Mouse (Mus musculus) limb, embryonic 11.5 days (tissue): ENCODE data around the gene Diaph3. TPM values are rescaled to one million over a fixed set of nuclear protein-coding genes. Genes with fewer than 3 reads are reported as not detected.
A peak's percentile ranks its signal among the peaks of the same experiment; 100 is the strongest.

Experiments
- ATAC-seq: fragments of 200-750 bp; cut with Nextera tagmentation; 2 replicates; pipeline ENCODE4 v1.8.0; 2017; ENCODE audit warnings: low read depth; ENCODE audit not compliant: insufficient number of reproducible peaks, low FRiP score, low TSS enrichment
- DNase-seq: peaks from one replicate; pipeline ENCODE4 v3.0.0-alpha.2; 2015; ENCODE audit warnings: low spot score
- H3K27ac ChIP-seq: fragments of 300-500 bp; sonication (generic); replicated peaks from 2 replicates; pipeline ENCODE4 v1.5.1; 2014; ENCODE audit warnings: low read depth, mild to moderate bottlenecking, low read length
- H3K27me3 ChIP-seq: fragments of 300-500 bp; sonication (generic); 2 replicates; pipeline ENCODE4 v1.6.1; 2014; ENCODE audit warnings: mild to moderate bottlenecking, low read length, mixed read lengths; ENCODE audit not compliant: control insufficient read depth, insufficient read depth
- H3K36me3 ChIP-seq: fragments of 300-500 bp; sonication (generic); 2 replicates; pipeline ENCODE4 v1.6.1; 2014; ENCODE audit warnings: mild to moderate bottlenecking, low read length, moderate library complexity, mixed read lengths; ENCODE audit not compliant: control insufficient read depth, insufficient read depth
- H3K4me1 ChIP-seq: fragments of 300-500 bp; sonication (generic); 2 replicates; pipeline ENCODE4 v1.6.1; 2014; ENCODE audit warnings: low read length, mixed read lengths; ENCODE audit not compliant: control insufficient read depth, insufficient read depth
- H3K4me2 ChIP-seq: fragments of 300-500 bp; sonication (generic); 2 replicates; pipeline ENCODE4 v1.6.1; 2014; ENCODE audit warnings: low read depth, mild to moderate bottlenecking, moderate library complexity; ENCODE audit not compliant: severe bottlenecking
- H3K4me3 ChIP-seq: fragments of 300-500 bp; sonication (generic); 2 replicates; pipeline ENCODE4 v1.5.1; 2014; ENCODE audit warnings: low read depth, low read length
- H3K9ac ChIP-seq: fragments of 300-500 bp; sonication (generic); 2 replicates; pipeline ENCODE4 v1.6.1; 2014; ENCODE audit warnings: mild to moderate bottlenecking, low read length
- H3K9me3 ChIP-seq: fragments of 300-500 bp; sonication (generic); 2 replicates; pipeline ENCODE4 v1.6.1; 2016; ENCODE audit warnings: low read length; ENCODE audit not compliant: control insufficient read depth
- WGBS: fragments of 180-500 bp; shearing (Covaris S2); extraction: QIAGEN DNeasy Blood & Tissue Kit; methylation state at CpG from one replicate; pipeline ENCODE4 v1.1.7; 2014; 5-methylcytosine and 5-hydroxymethylcytosine counted together
- polyA plus RNA-seq: library from polyadenylated mRNA; unstranded; fragments of >200 nt; fragmentation: Nextera tagmentation; extraction: Ambion mirVana; gene quantifications from 2 replicates; pipeline ENCODE4 v1.2.1, GENCODE M21; 2014

Gene Diaph3
- polyA plus RNA-seq, 1 experiment from 2014 or later = 12.6 TPM

DNA sequence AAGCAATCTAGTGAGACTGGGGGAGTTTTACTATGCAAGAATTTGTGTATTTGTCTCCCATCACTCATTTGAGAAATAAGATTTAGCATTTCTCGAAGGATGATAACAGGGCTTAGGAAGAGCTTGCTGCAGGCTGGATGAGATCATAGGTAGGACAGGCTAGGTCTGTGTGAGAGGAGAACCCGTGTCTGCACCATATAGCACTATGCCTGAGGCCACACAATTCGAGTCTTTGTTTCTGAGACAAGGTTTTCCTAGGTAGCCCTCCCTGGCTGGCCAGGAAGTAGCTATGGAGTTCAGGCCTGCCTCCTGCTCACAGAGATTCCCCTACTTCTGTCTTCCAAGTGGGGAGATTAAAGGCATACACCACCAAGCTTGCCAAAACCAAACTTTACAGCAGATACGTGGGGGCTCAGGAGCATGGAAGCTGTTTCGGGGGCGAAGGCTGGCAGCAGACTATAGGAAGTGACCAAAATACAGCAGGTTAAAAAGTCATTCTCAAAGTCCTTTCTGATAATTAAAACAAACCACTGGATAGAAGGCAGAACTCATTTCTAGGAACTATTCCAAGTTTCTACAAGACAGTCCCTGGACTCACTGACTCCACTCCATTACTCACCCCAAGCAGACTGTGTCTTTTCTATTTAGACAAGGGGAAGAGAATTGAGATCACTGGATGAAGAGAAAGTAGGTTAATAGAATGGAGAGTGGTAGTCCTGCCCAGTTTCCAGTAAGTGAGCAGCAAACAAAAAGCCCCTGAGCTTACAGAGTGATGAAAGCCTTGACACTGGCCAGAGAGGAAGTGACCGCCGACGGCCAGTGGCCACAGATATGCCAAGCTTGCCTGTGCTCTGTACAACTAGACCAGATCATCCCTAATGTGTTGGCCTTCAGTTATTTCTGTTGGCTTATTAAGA lies 383.2 kb downstream of the Diaph3 start:
- H3K9me3 ChIP-seq = no peaks in the 10 kb centered on the region
- H3K27ac ChIP-seq = no peak overlapping the region
- no peaks in the 10 kb centered on the region for H3K4me1 ChIP-seq
- 87% methylated on average over 9 of the region's 9 CpGs for WGBS
- H3K27me3 ChIP-seq = no peaks in the 10 kb centered on the region
- H3K36me3 ChIP-seq = no peaks in the 10 kb centered on the region
- ATAC-seq = no peak
- no peak overlapping the region for H3K4me3 ChIP-seq
- H3K4me2 ChIP-seq = no peak overlapping the region
- no peak for DNase-seq
- H3K9ac ChIP-seq = no peak overlapping the region

DNA sequence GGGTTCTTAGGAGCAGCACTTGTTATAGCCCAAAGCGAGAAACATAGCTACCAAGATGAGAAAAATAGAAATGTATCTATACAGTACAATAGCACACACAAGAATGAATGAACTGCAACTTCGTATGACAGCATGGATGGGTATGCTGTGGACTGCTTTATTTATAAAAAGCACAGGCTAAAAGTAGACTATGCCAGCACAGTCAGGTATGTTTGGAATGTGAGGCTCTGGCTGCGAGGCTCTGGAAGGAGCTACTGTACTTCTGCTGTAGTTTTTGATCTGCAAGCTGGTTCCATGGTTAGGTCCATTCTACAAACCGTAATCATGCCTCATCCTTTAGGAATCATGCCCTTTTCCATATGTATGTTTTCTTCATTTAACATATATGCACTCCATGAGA lies 383.9 kb downstream of the Diaph3 start:
- Histone ChIP-seq H3K9ac (no peak overlapping the region), H3K27me3 (no peaks in the 10 kb centered on the region), H3K36me3 (no peaks in the 10 kb centered on the region), H3K9me3 (no peaks in the 10 kb centered on the region), H3K27ac (no peak overlapping the region), H3K4me2 (no peak overlapping the region), H3K4me1 (no peaks in the 10 kb centered on the region), H3K4me3 (no peak overlapping the region)
- 89% methylated on average over 4 of the region's 4 CpGs for WGBS
- DNase-seq = no peak
- no peak for ATAC-seq

DNA sequence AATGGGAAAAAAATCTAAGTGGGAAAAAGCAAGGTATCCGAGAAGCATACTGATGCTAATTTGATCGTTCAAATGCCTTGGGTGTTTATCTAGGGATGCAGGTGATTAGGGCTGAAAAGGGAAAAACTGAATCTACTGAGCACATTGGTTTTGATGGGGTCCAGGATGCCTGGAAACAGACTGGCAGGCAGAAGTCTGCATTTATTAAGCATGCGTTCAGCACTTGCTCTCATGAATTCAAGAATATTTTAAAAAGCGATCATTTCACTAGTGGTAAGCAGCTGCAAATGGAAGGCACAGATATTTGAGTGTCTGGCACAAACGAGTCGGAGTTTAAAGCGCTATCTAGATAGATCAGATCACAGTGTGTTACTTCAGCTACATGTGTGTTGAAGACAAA lies 390.7 kb downstream of the Diaph3 start:
- DNase-seq = no peak
- Histone ChIP-seq H3K9ac (no peak overlapping the region), H3K4me3 (no peak overlapping the region), H3K36me3 (no peaks in the 10 kb centered on the region; the same call in 1 of the 2 replicates), H3K27ac (no peak overlapping the region), H3K4me1 (peaks cover 7% of the 10 kb centered on the region; the same call in 1 of the 2 replicates), H3K4me2 (no peak overlapping the region), H3K9me3 (no peaks in the 10 kb centered on the region), H3K27me3 (no peaks in the 10 kb centered on the region)
- whole genome bisulfite sequencing = 91% methylated on average over 7 of the region's 7 CpGs
- no peak for ATAC-seq

DNA sequence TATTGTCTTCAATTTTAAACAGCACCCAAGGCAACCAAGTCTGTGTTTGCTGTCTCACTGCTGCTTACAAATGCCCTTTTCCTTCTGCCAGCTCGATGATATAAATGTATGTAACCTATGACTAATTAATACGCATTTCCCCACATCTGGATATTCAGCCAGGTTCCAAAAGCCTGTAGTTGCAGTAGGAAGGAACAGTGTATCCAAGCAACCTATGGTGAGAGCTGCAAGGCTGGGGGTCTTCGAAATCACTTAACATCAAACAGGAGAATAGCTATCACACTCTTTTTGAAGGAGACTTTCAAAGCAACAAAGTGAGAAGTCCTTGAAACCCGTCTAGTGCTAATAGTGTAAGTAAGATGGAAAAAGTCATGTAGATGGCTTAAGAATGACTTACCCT lies 391.6 kb downstream of the Diaph3 start:
- H3K27ac ChIP-seq = no peak overlapping the region
- no peak overlapping the region for H3K4me3 ChIP-seq
- ATAC-seq = no peak
- H3K9me3 ChIP-seq = no peaks in the 10 kb centered on the region
- no peak overlapping the region for H3K9ac ChIP-seq
- no peak overlapping the region for H3K4me2 ChIP-seq
- H3K27me3 ChIP-seq = no peaks in the 10 kb centered on the region
- H3K36me3 ChIP-seq = no peaks in the 10 kb centered on the region; the same call in 1 of the 2 replicates
- peaks cover 7% of the 10 kb centered on the region; the same call in 1 of the 2 replicates for H3K4me1 ChIP-seq
- WGBS = 82% methylated on average over 4 of the region's 4 CpGs
- DNase-seq = no peak

DNA sequence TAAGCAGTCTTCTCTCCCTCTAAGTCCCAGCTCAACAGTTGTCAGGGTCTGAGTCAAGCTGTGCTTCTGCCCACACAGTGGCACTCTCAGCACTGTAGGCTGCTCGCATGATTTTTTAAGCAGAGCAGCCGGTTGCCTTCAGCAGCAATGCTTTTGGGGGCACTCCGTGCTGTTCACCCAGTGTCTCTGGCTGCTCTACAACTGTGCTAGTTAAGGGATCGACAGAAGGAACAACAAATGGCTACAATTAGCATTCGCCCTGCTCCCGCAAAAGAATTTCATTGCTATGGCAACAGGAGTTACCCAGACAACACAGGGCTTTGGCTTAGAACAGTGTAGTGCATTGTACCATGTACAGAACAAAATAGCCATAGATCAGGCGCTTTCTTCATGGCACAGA lies 392.2 kb downstream of the Diaph3 start:
- H3K4me1 ChIP-seq = peaks cover 7% of the 10 kb centered on the region; the same call in 1 of the 2 replicates
- H3K27ac ChIP-seq = no peak overlapping the region; the same call in 1 of the 2 replicates
- peak overlapping the region; percentile 22; the same call in 1 of the 2 replicates for H3K4me2 ChIP-seq
- H3K9ac ChIP-seq = 0 out of 2 replicates have a peak overlapping the region, but pooled peaks have one; percentile 22
- no peaks in the 10 kb centered on the region for H3K9me3 ChIP-seq
- ATAC-seq (peak; percentile 94), DNase-seq (peak; percentile 54)
- no peaks in the 10 kb centered on the region; the same call in 1 of the 2 replicates for H3K36me3 ChIP-seq
- no peak overlapping the region for H3K4me3 ChIP-seq
- H3K27me3 ChIP-seq = no peaks in the 10 kb centered on the region
- 23% methylated on average over 7 of the region's 7 CpGs for WGBS

DNA sequence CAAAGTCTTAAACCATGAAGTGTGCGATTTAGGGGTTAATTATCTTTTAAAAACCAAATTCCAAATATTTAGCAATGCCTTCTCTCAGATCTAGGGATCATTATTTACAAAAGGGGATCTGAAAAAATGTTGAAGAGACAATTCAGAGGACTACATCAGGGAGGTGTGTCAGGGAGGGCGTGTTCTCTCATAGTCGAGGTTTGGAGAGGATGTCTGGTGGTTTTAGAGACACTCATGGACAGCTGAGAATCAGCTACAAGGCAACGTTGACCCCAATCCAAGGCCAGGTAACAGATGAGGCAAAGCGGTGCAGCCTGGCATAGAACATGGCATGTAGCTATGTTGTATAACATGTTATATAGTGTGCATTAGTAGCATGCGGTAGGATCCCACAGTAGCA lies 396.5 kb downstream of the Diaph3 start:
- no peak overlapping the region for H3K27ac ChIP-seq
- H3K36me3 ChIP-seq = no peaks in the 10 kb centered on the region; the same call in 1 of the 2 replicates
- H3K27me3 ChIP-seq = no peaks in the 10 kb centered on the region
- H3K9me3 ChIP-seq = no peaks in the 10 kb centered on the region
- ATAC-seq (no peak), DNase-seq (no peak)
- no peak overlapping the region for H3K9ac ChIP-seq
- no peak overlapping the region for H3K4me2 ChIP-seq
- no peak overlapping the region for H3K4me3 ChIP-seq
- 91% methylated on average over 6 of the region's 6 CpGs for whole genome bisulfite sequencing
- peaks cover 7% of the 10 kb centered on the region; the same call in 1 of the 2 replicates for H3K4me1 ChIP-seq

DNA sequence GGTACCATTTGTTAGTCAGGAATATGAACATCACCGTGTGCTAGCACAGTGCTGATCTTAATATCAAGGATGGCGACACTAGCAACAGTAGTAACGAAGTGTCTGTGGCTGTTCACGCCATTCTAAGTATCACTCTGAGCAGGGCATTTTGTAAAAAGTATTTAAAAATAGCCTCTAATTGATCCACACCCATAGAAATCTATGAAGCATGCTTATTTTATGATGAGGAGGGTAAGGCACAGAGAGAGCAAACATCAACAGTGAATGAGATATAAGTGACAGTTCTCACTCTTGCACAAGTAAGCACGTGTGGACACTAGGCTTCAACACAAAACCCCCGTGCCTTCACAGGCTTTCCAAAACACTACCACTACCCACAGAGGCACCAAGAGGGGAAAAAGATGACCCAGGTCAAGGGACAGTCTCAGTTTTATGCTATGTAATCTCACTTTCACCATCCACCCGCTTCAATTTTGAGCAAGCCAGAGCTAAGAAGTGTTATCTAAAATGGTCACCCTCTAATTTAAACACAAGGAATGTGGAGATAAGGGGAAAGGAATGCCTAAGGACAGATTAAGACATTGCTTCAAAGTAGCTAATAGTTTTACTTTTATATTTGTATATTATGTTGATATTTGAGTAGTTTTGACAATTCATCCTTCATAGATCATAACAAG lies 399.0 kb downstream of the Diaph3 start:
- Histone ChIP-seq H3K4me1 (no peaks in the 10 kb centered on the region), H3K4me3 (no peak overlapping the region), H3K27me3 (no peaks in the 10 kb centered on the region), H3K36me3 (no peaks in the 10 kb centered on the region), H3K9me3 (no peaks in the 10 kb centered on the region), H3K4me2 (no peak overlapping the region), H3K9ac (no peak overlapping the region), H3K27ac (no peak overlapping the region)
- 88% methylated on average over 7 of the region's 7 CpGs for WGBS
- ATAC-seq = no peak
- no peak for DNase-seq

DNA sequence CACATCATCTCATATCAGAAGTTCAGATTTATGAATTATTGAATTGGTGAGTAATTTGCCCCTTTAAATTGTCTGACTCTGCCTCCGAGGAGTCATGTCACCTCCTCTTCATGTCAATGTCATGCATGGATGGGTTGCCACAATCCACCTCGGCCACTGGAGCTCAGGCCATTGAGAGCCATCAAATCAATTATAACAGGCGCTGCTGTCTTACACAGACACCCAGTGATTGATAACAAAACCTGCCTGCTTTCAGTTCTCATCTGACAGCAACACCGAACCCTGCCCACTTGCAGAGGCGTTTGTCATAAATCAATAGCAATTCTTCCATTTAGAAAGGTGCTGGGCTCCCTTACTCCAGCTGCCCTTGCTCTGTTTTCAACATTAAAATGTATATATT lies 402.1 kb downstream of the Diaph3 start:
- DNase-seq (no peak), ATAC-seq (no peak)
- no peak overlapping the region for H3K4me3 ChIP-seq
- no peak overlapping the region for H3K27ac ChIP-seq
- no peaks in the 10 kb centered on the region for H3K36me3 ChIP-seq
- H3K4me1 ChIP-seq = no peaks in the 10 kb centered on the region
- no peaks in the 10 kb centered on the region for H3K9me3 ChIP-seq
- H3K4me2 ChIP-seq = no peak overlapping the region
- 65% methylated on average over 5 of the region's 5 CpGs for WGBS
- no peak overlapping the region for H3K9ac ChIP-seq
- no peaks in the 10 kb centered on the region for H3K27me3 ChIP-seq
